In the genomic region with DNA sequence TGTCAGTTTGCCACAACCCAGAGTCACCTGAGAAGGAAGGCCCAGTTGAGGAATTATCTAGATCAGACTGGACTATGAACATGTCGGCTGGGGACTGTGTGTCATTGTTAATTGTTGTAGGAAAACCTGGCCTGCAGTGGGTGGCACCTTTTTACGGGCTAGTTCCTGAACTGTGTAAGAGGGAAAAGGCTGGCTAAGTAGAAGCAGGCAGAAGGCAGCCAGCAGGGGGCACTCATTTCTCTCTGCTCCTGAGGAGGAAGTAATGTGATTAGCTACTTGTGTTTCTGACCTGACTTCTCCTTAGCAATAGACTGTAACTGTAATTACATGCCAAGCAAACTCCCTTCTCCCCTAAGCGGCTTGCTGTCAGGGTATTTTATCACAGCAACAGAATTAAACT, we compare ENCODE assay signal across 8 mouse cellular contexts. TPM values are rescaled to one million over a fixed set of nuclear protein-coding genes. Genes with fewer than 3 reads are reported as not detected.
DNase-seq lines count a peak whose midpoint lies in the region; ATAC-seq and TF ChIP-seq lines count a peak whose summit lies in the region.

No protein-coding gene starts in this region.

- TF ChIP-seq CTCF in lung, embryonic 14.5 days (IDR thresholded peaks at IDR 0.05; ENCODE audit: low read depth) = peak; percentile 70

- peak; percentile 75 for DNase-seq in A20 (ENCODE audit: low read depth, low spot score)
- DNase-seq in adrenal gland, adult (ENCODE audit: inconsistent age in 2 of 2, low spot score in 1 of 2) = peak; percentile 72 to 93
- peak; percentile 75 for DNase-seq in embryo, embryonic 10 days (ENCODE audit: low spot score)
- DNase-seq in kidney, postnatal 36 days = peak; percentile 93 to 96
- peak; percentile 85 for DNase-seq in lung, embryonic 14.5 days
- peak; percentile 74 for DNase-seq in skeletal muscle tissue, adult 2 months (ENCODE audit: low read depth, low spot score)
- peak; percentile 72 for DNase-seq in yolk sac, embryonic 10.5 days (ENCODE audit: low spot score)

- H3K4me2 ChIP-seq in heart, embryonic 16.5 days (ENCODE audit: low read depth, low read length) = no peak overlapping the region
- no peak overlapping the region for H3K4me2 ChIP-seq in lung, embryonic 14.5 days

- H3K36me3 ChIP-seq in heart, embryonic 16.5 days (ENCODE audit: control insufficient read depth, insufficient read depth) = no peaks in the 10 kb centered on the region
- no peaks in the 10 kb centered on the region for H3K36me3 ChIP-seq in lung, embryonic 14.5 days (ENCODE audit: insufficient read depth)

- no peak overlapping the region for H3K9ac ChIP-seq in heart, embryonic 16.5 days (ENCODE audit: low read length)
- no peak overlapping the region for H3K9ac ChIP-seq in lung, embryonic 14.5 days

- H3K9me3 ChIP-seq in heart, embryonic 16.5 days (replicated peaks; ENCODE audit: control insufficient read depth, low read length) = no peaks in the 10 kb centered on the region
- H3K9me3 ChIP-seq in lung, embryonic 14.5 days (ENCODE audit: low read depth, low read length) = no peaks in the 10 kb centered on the region

- ATAC-seq in heart, embryonic 16.5 days (replicated peaks; ENCODE audit: extremely low read depth, insufficient read depth, low FRiP score) = peak; percentile 52; the same call in 1 of the 2 replicates
- ATAC-seq in lung, embryonic 14.5 days (ENCODE audit: insufficient read depth) = no peak

- WGBS in heart, embryonic 16.5 days = 17% methylated on average over 3 of the region's 3 CpGs
- 20% methylated on average over 3 of the region's 3 CpGs for WGBS in lung, embryonic 14.5 days

- H3K27ac ChIP-seq in heart, embryonic 16.5 days (ENCODE audit: low read length) = peak overlapping the region; percentile 32
- H3K27ac ChIP-seq in lung, embryonic 14.5 days (ENCODE audit: low read depth) = no peak overlapping the region

- no peaks in the 10 kb centered on the region for H3K27me3 ChIP-seq in heart, embryonic 16.5 days (ENCODE audit: control insufficient read depth, insufficient read depth, low read length)
- no peaks in the 10 kb centered on the region for H3K27me3 ChIP-seq in lung, embryonic 14.5 days (ENCODE audit: insufficient read depth, low read length)

- peaks cover 15% of the 10 kb centered on the region for H3K4me1 ChIP-seq in heart, embryonic 16.5 days (ENCODE audit: control insufficient read depth, insufficient read depth, low read length)
- H3K4me1 ChIP-seq in lung, embryonic 14.5 days (ENCODE audit: insufficient read depth) = no peaks in the 10 kb centered on the region

- H3K4me3 ChIP-seq in heart, embryonic 16.5 days (ENCODE audit: low read length) = no peak overlapping the region
- no peak overlapping the region for H3K4me3 ChIP-seq in lung, embryonic 14.5 days (ENCODE audit: low read depth, low read length)

RNA-seq across cellular contexts. Expression of a gene that starts 38.7 kb away (rescaled TPM):
- 45.3 and 49.7 TPM in 2 replicates for polyA plus RNA-seq in heart, embryonic 16.5 days (2015; fragmentation: Nextera tagmentation; extraction: Ambion mirVana)
- polyA plus RNA-seq in lung, embryonic 14.5 days (2014; fragmentation: Nextera tagmentation; extraction: Ambion mirVana) = 1.2 and 1.9 TPM in 2 replicates

Comparison
In these comparisons a context has a peak if more than half of its experiments do, and no peak if none do; other contexts are left out.
1. RNA of a gene that starts 38.7 kb away (polyA plus RNA-seq): 45.3 to 49.7 TPM in heart, embryonic 16.5 days; 1.2 to 1.9 TPM in lung, embryonic 14.5 days; every median in the first group is over 10 times any median in the second.
2. Peak in every context shown above with its lines, with median percentiles within 50 percentile points of each other: DNase-seq.